Mouse (Mus musculus) heart, postnatal 14 days (tissue): ENCODE data around the gene Amdhd1. TPM values are rescaled to one million over a fixed set of nuclear protein-coding genes. Genes with fewer than 3 reads are reported as not detected.

ENCODE experiments used
- DNase-seq, 2 experiments: peaks; one replicate each; pipeline ENCODE4 v3.0.0; 2021 to 2022
- intact Hi-C: fragments of 180-260 bp; cut with DNase I; formaldehyde crosslinking; loops from one replicate; pipeline ENCODE4 v1.15.1; 2025
- total RNA-seq, 2 experiments: library from RNA; stranded (reverse); gene quantifications; 2 replicates each; pipeline ENCODE4 v1.2.3; 2021

Gene Amdhd1
- total RNA-seq, 2 experiments from 2014 or later: not detected

DNA sequence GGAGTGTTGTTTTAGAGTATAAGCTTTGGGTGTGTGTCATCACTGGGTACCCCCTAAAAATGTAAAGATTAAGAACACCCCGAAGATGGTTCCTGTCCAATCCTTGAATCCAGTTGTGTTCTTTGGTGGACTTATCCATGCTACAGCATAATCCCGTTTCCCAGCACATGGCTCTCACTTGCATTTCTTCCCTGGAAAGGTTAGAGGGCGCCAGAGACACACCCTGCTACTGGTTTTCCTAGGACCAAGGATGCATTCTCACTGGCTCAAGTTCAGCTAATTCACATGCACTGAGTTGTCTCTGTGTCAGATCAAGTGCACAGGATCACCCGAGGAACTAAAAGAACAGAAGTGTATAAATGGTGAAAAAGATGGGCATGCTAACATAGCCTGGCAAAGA is 53.2 kb downstream of the Amdhd1 start:
- peak in 1 of 2 experiments; percentile 37 for DNase-seq
- intact Hi-C loops: loop anchor here (2.0 kb wide), 1 partner anchor 62 kb away; no protein-coding TSS in a partner anchor

DNA sequence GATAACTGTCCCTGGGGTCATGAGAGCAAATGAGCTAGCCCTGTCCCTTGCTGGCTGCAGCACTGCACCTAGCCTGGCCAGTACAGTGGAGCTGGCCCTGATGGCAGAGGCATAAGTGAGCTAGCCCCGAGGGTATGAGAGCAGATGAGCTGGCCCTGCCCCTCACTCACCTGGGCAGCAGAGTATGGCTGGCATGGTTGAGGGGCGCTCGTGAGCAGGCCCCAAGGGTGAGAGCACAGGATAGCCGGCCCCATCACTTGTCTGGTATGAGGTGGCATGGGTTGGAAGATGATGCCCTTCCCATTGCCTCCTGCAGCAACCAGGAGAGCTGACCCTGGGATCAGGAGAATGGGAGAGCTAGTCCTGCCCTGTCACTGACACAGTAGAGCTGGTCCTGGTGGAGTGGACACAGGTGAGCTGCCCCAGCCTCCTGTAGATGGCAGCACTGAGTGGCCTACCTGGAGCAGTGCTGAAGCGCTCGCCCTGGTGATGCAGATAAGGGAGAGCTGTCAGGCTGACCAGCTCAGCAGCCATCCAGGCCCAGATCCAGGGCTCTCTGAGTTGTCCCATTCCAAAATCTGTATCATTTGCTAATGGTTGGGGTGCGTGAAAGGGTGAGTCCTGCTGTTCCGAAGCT is 54.7 kb downstream of the Amdhd1 start:
- intact Hi-C loops: loop anchor here (2.0 kb wide), 1 partner anchor 92 kb away; no protein-coding TSS in a partner anchor
- DNase-seq: peak; percentile 20 to 39

DNA sequence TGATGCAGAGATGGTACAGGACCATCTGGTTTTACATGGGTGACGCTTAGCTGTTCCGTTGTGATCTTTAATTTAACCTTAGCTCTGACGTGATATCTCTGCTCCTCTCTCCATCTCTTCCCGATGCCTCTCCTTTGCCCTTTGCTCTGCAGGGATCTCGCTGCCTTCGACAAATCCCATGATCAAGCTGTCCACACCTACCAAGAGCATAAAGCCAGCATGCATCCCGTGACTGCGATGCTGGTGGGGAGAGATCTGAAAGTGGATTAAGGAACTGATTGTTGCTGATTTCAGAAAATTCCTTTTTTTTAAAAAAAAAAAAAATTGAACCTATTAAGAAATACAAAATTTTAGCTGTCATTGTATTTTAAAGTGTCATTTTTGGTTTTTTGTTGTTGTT is 55.3 kb downstream of the Amdhd1 start:
- intact Hi-C loops: loop anchor here (2.0 kb wide), 1 partner anchor 92 kb away; no protein-coding TSS in a partner anchor
- DNase-seq: no peak

Other genes starting within 250 kb of the Amdhd1 start
- gene Elk3, start 228.9 kb downstream of the Amdhd1 start, total RNA-seq: 10 to 100 TPM; 64.1 to 67.2 TPM
- gene Lta4h, start 86.6 kb downstream of the Amdhd1 start, total RNA-seq: 10 to 100 TPM; 41.6 to 46.0 TPM
- under 1 TPM; 0.38 to 0.44 TPM for gene Hal, start 51.3 kb downstream of the Amdhd1 start, total RNA-seq
- not detected for gene Ccdc38, start 599 bp upstream of the Amdhd1 start, total RNA-seq
- gene Snrpf, start 49.7 kb upstream of the Amdhd1 start, total RNA-seq: 10 to 100 TPM in 1 of 2 experiments, 1 to 10 TPM in 1; 9.5 to 10.1 TPM
- 10 to 100 TPM; 18.0 to 18.4 TPM for gene Ntn4, start 100.6 kb upstream of the Amdhd1 start, total RNA-seq